Comparison of ENCODE assay signal across 21 mouse cellular contexts in genomic region chr14:57376956-57377355, GRCm38 (mm10). TPM values are rescaled to one million over a fixed set of nuclear protein-coding genes. Genes with fewer than 3 reads are reported as not detected.
DNase-seq lines count a peak whose midpoint lies in the region; ATAC-seq and TF ChIP-seq lines count a peak whose summit lies in the region.
"Had no signal": no experiment of that assay in that cellular context is flagged by ENCODE, and none has a peak within 500 bp of the region (broad histone marks: within the 10 kb centered on the region; RNA-seq: fewer than 3 reads in every experiment).

No protein-coding gene starts in this region.

- H3K27ac ChIP-seq in intestine, postnatal 0 days (ENCODE audit: low read depth, low read length): peak overlapping the region; percentile 73
- H3K27ac ChIP-seq in kidney, embryonic 16.5 days (ENCODE audit: low read length): no peak overlapping the region
- no peak overlapping the region for H3K27ac ChIP-seq in liver, embryonic 15.5 days (replicated peaks)
- H3K27ac ChIP-seq in hindbrain, embryonic 12.5 days: no peak overlapping the region
- no peak overlapping the region for H3K27ac ChIP-seq in heart, adult 2 months
- H3K27ac ChIP-seq: embryonic facial prominence, embryonic 15.5 days; forebrain, embryonic 13.5 days; layer of hippocampus, adult 2 months; limb, embryonic 13.5 days; stomach, embryonic 15.5 days had no signal

- no peak for TF ChIP-seq EP300 in heart, adult 2 months (IDR thresholded peaks at IDR 0.05; ENCODE audit: insufficient read depth, low read depth, low read length)

- TF ChIP-seq CTCF in intestine, postnatal 0 days (IDR thresholded peaks at IDR 0.05; ENCODE audit: low read depth): peak; percentile 38; the same call in 1 of the 2 replicates
- TF ChIP-seq CTCF in heart, adult 2 months (IDR thresholded peaks at IDR 0.05): no peak

- peaks cover 18% of the 10 kb centered on the region for H3K36me3 ChIP-seq in intestine, postnatal 0 days (ENCODE audit: control insufficient read depth, insufficient read depth)
- H3K36me3 ChIP-seq in kidney, embryonic 16.5 days (ENCODE audit: insufficient read depth, low read length): no peaks in the 10 kb centered on the region
- no peaks in the 10 kb centered on the region for H3K36me3 ChIP-seq in liver, embryonic 15.5 days (replicated peaks)
- H3K36me3 ChIP-seq in hindbrain, embryonic 12.5 days: no peaks in the 10 kb centered on the region
- H3K36me3 ChIP-seq in heart, adult 2 months (ENCODE audit: control insufficient read depth, insufficient read depth, low read length): no peaks in the 10 kb centered on the region
- H3K36me3 ChIP-seq: embryonic facial prominence, embryonic 15.5 days; heart, embryonic 12.5 days; limb, embryonic 13.5 days; stomach, embryonic 15.5 days had no signal

- no peak overlapping the region for H3K9ac ChIP-seq in intestine, postnatal 0 days (ENCODE audit: low read depth, low read length)
- H3K9ac ChIP-seq in kidney, embryonic 16.5 days (replicated peaks; ENCODE audit: low read length): no peak overlapping the region
- no peak overlapping the region for H3K9ac ChIP-seq in liver, embryonic 15.5 days
- H3K9ac ChIP-seq in hindbrain, embryonic 12.5 days: no peak overlapping the region
- H3K9ac ChIP-seq in heart, adult 2 months (ENCODE audit: low read depth, low read length): no peak overlapping the region
- H3K9ac ChIP-seq: embryonic facial prominence, embryonic 15.5 days; forebrain, embryonic 13.5 days; heart, embryonic 12.5 days; limb, embryonic 13.5 days; stomach, embryonic 15.5 days had no signal

- H3K4me2 ChIP-seq in intestine, postnatal 0 days (replicated peaks; ENCODE audit: low read depth): no peak overlapping the region
- no peak overlapping the region for H3K4me2 ChIP-seq in kidney, embryonic 16.5 days (replicated peaks; ENCODE audit: low read depth, low read length)
- H3K4me2 ChIP-seq in liver, embryonic 15.5 days: no peak overlapping the region
- no peak overlapping the region for H3K4me2 ChIP-seq in hindbrain, embryonic 12.5 days (replicated peaks)
- H3K4me2 ChIP-seq: embryonic facial prominence, embryonic 15.5 days; forebrain, embryonic 13.5 days; heart, embryonic 12.5 days; limb, embryonic 13.5 days; stomach, embryonic 15.5 days had no signal

- no peak overlapping the region for H3K4me3 ChIP-seq in intestine, postnatal 0 days (ENCODE audit: low read depth, low read length)
- H3K4me3 ChIP-seq in kidney, embryonic 16.5 days (ENCODE audit: low read length): no peak overlapping the region
- no peak overlapping the region for H3K4me3 ChIP-seq in liver, embryonic 15.5 days (replicated peaks)
- H3K4me3 ChIP-seq in hindbrain, embryonic 12.5 days: no peak overlapping the region
- no peak overlapping the region for H3K4me3 ChIP-seq in heart, adult 2 months
- H3K4me3 ChIP-seq: embryonic facial prominence, embryonic 15.5 days; forebrain, embryonic 13.5 days; heart, embryonic 12.5 days; layer of hippocampus, adult 2 months; limb, embryonic 13.5 days; stomach, embryonic 15.5 days had no signal

- no peaks in the 10 kb centered on the region for H3K27me3 ChIP-seq in intestine, postnatal 0 days (replicated peaks; ENCODE audit: control insufficient read depth, insufficient read depth, low read length)
- no peaks in the 10 kb centered on the region for H3K27me3 ChIP-seq in kidney, embryonic 16.5 days (ENCODE audit: insufficient read depth, low read length)
- H3K27me3 ChIP-seq in liver, embryonic 15.5 days: no peaks in the 10 kb centered on the region
- H3K27me3 ChIP-seq in hindbrain, embryonic 12.5 days: no peaks in the 10 kb centered on the region
- H3K27me3 ChIP-seq in heart, adult 2 months (ENCODE audit: control insufficient read depth, insufficient read depth, low read length): no peaks in the 10 kb centered on the region
- H3K27me3 ChIP-seq: embryonic facial prominence, embryonic 15.5 days; forebrain, embryonic 13.5 days; heart, embryonic 12.5 days; limb, embryonic 13.5 days; stomach, embryonic 15.5 days had no signal

- no peaks in the 10 kb centered on the region for H3K79me2 ChIP-seq in heart, adult 2 months (replicated peaks; ENCODE audit: control insufficient read depth, insufficient read depth, low read length)

- H3K9me3 ChIP-seq in intestine, postnatal 0 days (ENCODE audit: control insufficient read depth): no peaks in the 10 kb centered on the region
- H3K9me3 ChIP-seq in kidney, embryonic 16.5 days (ENCODE audit: low read length): no peaks in the 10 kb centered on the region
- no peaks in the 10 kb centered on the region for H3K9me3 ChIP-seq in liver, embryonic 15.5 days (replicated peaks)
- H3K9me3 ChIP-seq in hindbrain, embryonic 12.5 days (replicated peaks): no peaks in the 10 kb centered on the region
- H3K9me3 ChIP-seq: embryonic facial prominence, embryonic 15.5 days; forebrain, embryonic 13.5 days; G1E; heart, embryonic 12.5 days; limb, embryonic 13.5 days; stomach, embryonic 15.5 days had no signal

- TF ChIP-seq POLR2A in heart, adult 2 months (IDR thresholded peaks at IDR 0.05; ENCODE audit: insufficient read depth, low read depth, low read length): no peak

- no peaks in the 10 kb centered on the region; the same call in 1 of the 2 replicates for H3K4me1 ChIP-seq in intestine, postnatal 0 days (replicated peaks; ENCODE audit: control insufficient read depth, insufficient read depth, low read length)
- no peaks in the 10 kb centered on the region for H3K4me1 ChIP-seq in kidney, embryonic 16.5 days (ENCODE audit: insufficient read depth, low read length)
- peaks cover 9% of the 10 kb centered on the region for H3K4me1 ChIP-seq in liver, embryonic 15.5 days (replicated peaks)
- H3K4me1 ChIP-seq in hindbrain, embryonic 12.5 days: no peaks in the 10 kb centered on the region
- no peaks in the 10 kb centered on the region for H3K4me1 ChIP-seq in heart, adult 2 months (ENCODE audit: control insufficient read depth, insufficient read depth, low read length)
- H3K4me1 ChIP-seq: embryonic facial prominence, embryonic 15.5 days; forebrain, embryonic 13.5 days; heart, embryonic 12.5 days; limb, embryonic 13.5 days; stomach, embryonic 15.5 days had no signal

- 48% methylated on average over 9 of the region's 9 CpGs for WGBS in intestine, postnatal 0 days
- 67% methylated on average over 9 of the region's 9 CpGs for WGBS in kidney, embryonic 16.5 days
- 62% methylated on average over 9 of the region's 9 CpGs for WGBS in liver, embryonic 15.5 days (ENCODE audit: insufficient replicate concordance)
- WGBS in hindbrain, embryonic 12.5 days: 75% methylated on average over 9 of the region's 9 CpGs
- 80% methylated on average over 9 of the region's 9 CpGs for WGBS in heart, adult 2 months

- peak; percentile 17 for DNase-seq in 3T3-L1 (ENCODE audit: low read depth, low spot score)
- no peak for DNase-seq in left cerebral cortex, adult 9 months (ENCODE audit: low spot score in 2 of 2)
- no peak for DNase-seq in heart, adult 2 months
- DNase-seq: cerebellum, postnatal 10 days; embryo, embryonic 11 days; gastrocnemius, postnatal 36 days; midbrain, embryonic 14.5 days; right cerebral cortex, adult 18-20 months had no signal

- intact Hi-C loops in heart, adult 2 months (cut with DNase I): loop anchor here (10.0 kb wide), 3 partner anchors 98 to 538 kb away; partner anchors contain the start of genes Mrpl57 and Ska3

- ATAC-seq in intestine, postnatal 0 days: peak; percentile 90
- ATAC-seq in kidney, embryonic 16.5 days (ENCODE audit: low FRiP score, low TSS enrichment): peak; percentile 52; the same call in 1 of the 2 replicates
- peak; percentile 41; the same call in 1 of the 2 replicates for ATAC-seq in liver, embryonic 15.5 days (ENCODE audit: insufficient read depth)
- no peak for ATAC-seq in erythroid progenitor cell, adult 5-6 weeks (replicated peaks; ENCODE audit: low FRiP score, poor library complexity, severe bottlenecking)
- no peak for ATAC-seq in hindbrain, embryonic 12.5 days (ENCODE audit: low FRiP score)
- ATAC-seq: forebrain, embryonic 13.5 days; hindbrain, embryonic 16.5 days had no signal

RNA-seq across cellular contexts. Expression of gene Cryl1, which starts 21.4 kb away (rescaled TPM):
- 153 and 173 TPM in 2 replicates for polyA plus RNA-seq in intestine, postnatal 0 days (2015; fragmentation: Nextera tagmentation; extraction: Ambion mirVana)
- 41.4 and 49.7 TPM in 2 replicates for polyA plus RNA-seq in kidney, embryonic 16.5 days (2015; fragmentation: Nextera tagmentation; extraction: Ambion mirVana)
- polyA plus RNA-seq in liver, embryonic 15.5 days (2015; fragmentation: Nextera tagmentation; extraction: Ambion mirVana): 6.9 and 8.7 TPM in 2 replicates
- 5.4 and 6.8 TPM in 2 replicates for total RNA-seq in erythroid progenitor cell, adult 5-6 weeks (2015; ENCODE audit: low replicate concordance)
- 3.6 and 5.5 TPM in 2 replicates for total RNA-seq in erythroid progenitor cell, adult 5-6 weeks (2017; ENCODE audit: low replicate concordance)
- 10.4 and 11.0 TPM in 2 replicates for polyA plus RNA-seq in hindbrain, embryonic 12.5 days (2016; fragmentation: Nextera tagmentation; extraction: Ambion mirVana)
- total RNA-seq in heart, adult 2 months (2021): 1 to 10 TPM; 5.6 to 6.7 TPM
- polyA plus RNA-seq in heart, adult 2 months (2012; rRNA removed): 12.4 and 12.9 TPM in 2 replicates

RNA-seq across cellular contexts. Expression of gene Ift88, which starts 46.9 kb away (rescaled TPM):
- 5.1 and 5.2 TPM in 2 replicates for polyA plus RNA-seq in intestine, postnatal 0 days (2015; fragmentation: Nextera tagmentation; extraction: Ambion mirVana)
- 12.0 and 15.3 TPM in 2 replicates for polyA plus RNA-seq in kidney, embryonic 16.5 days (2015; fragmentation: Nextera tagmentation; extraction: Ambion mirVana)
- polyA plus RNA-seq in liver, embryonic 15.5 days (2015; fragmentation: Nextera tagmentation; extraction: Ambion mirVana): 1.2 and 1.7 TPM in 2 replicates
- not detected in 2 replicates for total RNA-seq in erythroid progenitor cell, adult 5-6 weeks (2015; ENCODE audit: low replicate concordance)
- total RNA-seq in erythroid progenitor cell, adult 5-6 weeks (2017; ENCODE audit: low replicate concordance): 0.64 TPM in 1 of 2 replicates, not detected in the other
- 18.2 TPM in 2 replicates for polyA plus RNA-seq in hindbrain, embryonic 12.5 days (2016; fragmentation: Nextera tagmentation; extraction: Ambion mirVana)
- total RNA-seq in heart, adult 2 months (2021): 1 to 10 TPM; 4.5 to 5.1 TPM
- polyA plus RNA-seq in heart, adult 2 months (2012; rRNA removed): 2.6 and 4.3 TPM in 2 replicates

Comparison
In these comparisons a context has a peak if more than half of its experiments do, and no peak if none do; other contexts are left out.
1. ATAC-seq: peak in intestine, postnatal 0 days (single experiment), kidney, embryonic 16.5 days (single experiment) and liver, embryonic 15.5 days (single experiment); none in erythroid progenitor cell, adult 5-6 weeks (single experiment) and hindbrain, embryonic 12.5 days (single experiment).